Mouse (Mus musculus) layer of hippocampus, adult 8-10 months (tissue): ENCODE results near the gene Gm29423. TPM values are rescaled to one million over a fixed set of nuclear protein-coding genes. Genes with fewer than 3 reads are reported as not detected.
"Not testable (repeated sequence)": the region's sequence is repeated elsewhere in the genome, so short reads cannot be mapped to it uniquely, and the experiment has no call there.

ENCODE experiments used
- DNase-seq, 2 experiments: peaks; one replicate each; pipeline ENCODE4 v3.0.0; 2022; ENCODE audit warnings: low spot score in 2 of 2
- total RNA-seq, 4 experiments: library from RNA; stranded (reverse); gene quantifications; 2 replicates each; pipeline ENCODE4 v1.2.4; 2022

Gm29423 gene
- total RNA-seq = not detected

DNA sequence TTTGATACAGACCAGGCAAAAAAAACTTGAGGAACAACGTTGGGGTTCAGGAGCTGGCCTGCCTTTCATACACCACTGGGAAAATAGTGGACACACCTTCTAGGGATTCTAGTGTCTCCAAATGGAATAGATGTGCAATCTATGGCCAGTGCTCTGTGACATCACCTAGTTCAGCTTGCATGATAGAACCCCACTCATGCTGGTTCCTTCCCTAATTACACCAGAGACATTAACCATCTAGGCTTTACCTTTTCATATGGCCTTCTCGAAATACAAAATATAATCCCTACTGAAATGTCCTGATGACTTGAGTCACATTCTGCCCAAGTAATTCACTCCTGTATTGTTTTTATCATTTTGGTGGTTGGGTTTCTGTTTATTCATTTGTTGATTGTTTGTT, at the start of gene Gm29423, which contains the start of gene Gm29644:
Gm29423 (minus strand) TSS at position 101 of the 400 bp plus-strand sequence.
Gm29644 (minus strand) TSS at position 157 of the 400 bp plus-strand sequence.
- DNase-seq = not testable (repeated sequence)

DNA sequence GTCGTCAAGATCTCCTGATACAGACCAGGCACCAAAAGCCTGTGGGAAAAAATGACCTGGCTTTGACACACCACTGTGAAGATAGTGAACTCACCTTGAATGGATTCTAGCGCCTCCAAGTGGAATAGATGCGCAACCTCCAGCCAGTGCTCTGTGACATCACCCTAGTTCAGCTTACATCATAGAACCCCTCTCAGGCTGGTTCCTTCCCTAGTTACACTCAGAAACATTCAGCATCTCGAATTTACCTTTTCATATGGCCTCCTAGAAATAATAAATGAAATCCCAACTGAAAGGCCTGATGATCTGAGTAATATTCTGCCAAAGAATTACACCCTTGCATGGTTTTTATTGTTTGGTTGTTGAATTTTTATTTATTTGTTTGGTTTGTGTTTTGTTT, 29.5 kb downstream of the Gm29423 start, which contains the start of gene Gm21118:
Gm21118 (minus strand) TSS at position 101 of the 400 bp plus-strand sequence.
- DNase-seq = not testable (repeated sequence)

Other genes starting within 250 kb of the Gm29423 start
- gene Gm21118, start 29.6 kb downstream of the Gm29423 start, total RNA-seq = not detected
- gene Gm29644, start 56 bp upstream of the Gm29423 start, total RNA-seq = not detected
- not detected for gene Gm20888, start 138.6 kb upstream of the Gm29423 start, total RNA-seq